Mouse (Mus musculus) erythroblast, embryonic 14.5 days (primary cell): ENCODE data around the gene Sik1.

ENCODE experiments used
- GATA1 ChIP-seq: IDR thresholded peaks from 2 replicates; pipeline ENCODE4 v1.6.1; 2012; ENCODE audit warnings: low read length, inconsistent platforms, mixed read lengths
- TAL1 ChIP-seq: IDR thresholded peaks from 3 replicates; pipeline ENCODE4 v1.6.1; 2012; ENCODE audit warnings: low read length, inconsistent platforms, mixed read lengths

GRCm38 (mm10) chr17:31873973-31874372, 18.4 kb upstream of the Sik1 start:
- no peak for TF ChIP-seq GATA1
- TF ChIP-seq TAL1, result no peak
